Mouse (Mus musculus): Measurements from ENCODE around the gene Fbxw8. TPM values are rescaled to one million over a fixed set of nuclear protein-coding genes. Genes with fewer than 3 reads are reported as not detected.

The Fbxw8 gene
- total RNA-seq, 2 experiments from 2014 or later = 40.3 to 43.6 TPM

GRCm38 (mm10) chr5:118083060-118083638 is 72.1 kb downstream of the Fbxw8 start:
- no peak for DNase-seq (ENCODE audit: low spot score)
- intact Hi-C loops (cut with DNase I) = no loop called here

GRCm38 (mm10) chr5:118081996-118082395 is 73.3 kb downstream of the Fbxw8 start:
- intact Hi-C loops (cut with DNase I) = no loop called here
- no peak for DNase-seq (ENCODE audit: low spot score)

DNA sequence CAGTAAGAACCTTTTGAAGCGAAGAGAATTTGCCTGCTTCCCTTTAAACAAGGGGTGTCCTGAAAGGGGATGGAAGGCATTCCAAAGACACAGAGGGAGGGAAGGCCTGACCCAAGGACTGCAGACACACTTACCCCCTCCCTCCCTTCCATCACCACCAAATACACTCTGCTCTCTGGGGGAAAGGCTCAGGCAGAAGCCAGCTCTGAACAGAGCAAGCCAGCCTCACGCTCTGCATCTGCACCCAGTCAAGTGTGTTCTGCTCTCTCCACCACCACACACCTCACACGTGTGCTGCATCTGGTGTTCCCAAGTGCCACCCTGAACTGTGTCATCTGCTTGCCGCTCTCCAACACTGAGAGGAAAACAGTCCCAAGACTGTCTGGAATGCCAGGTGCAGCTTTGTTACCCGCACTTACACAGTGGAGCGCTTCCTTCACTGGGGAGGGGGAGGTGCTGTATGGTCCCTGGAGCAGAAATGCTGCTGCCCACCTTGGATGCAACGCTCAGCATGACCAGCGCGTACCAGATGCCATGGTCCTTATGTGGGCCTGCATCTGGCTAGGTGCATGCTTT is 73.8 kb downstream of the Fbxw8 start:
- DNase-seq (ENCODE audit: low spot score) = no peak
- intact Hi-C loops (cut with DNase I) = no loop called here

DNA sequence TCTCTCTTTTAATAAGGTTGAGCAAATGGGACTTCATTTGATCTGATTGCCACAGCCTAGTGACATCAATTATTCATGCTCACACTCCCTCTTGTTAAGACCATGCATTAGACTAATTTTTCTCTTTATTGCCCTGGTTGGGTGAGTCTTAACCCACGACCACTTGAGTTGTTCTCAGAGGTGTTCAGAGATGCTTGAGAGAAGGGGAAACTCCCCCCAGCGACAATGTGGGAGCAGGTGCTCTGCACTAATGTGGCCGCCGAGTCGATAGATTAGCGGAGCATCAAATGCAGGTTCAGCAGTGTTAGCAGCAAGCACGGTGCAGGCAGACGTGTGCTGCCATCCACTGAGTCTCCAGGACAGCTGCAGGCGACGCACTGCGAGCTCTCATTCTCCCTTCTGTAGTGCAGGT is 75.4 kb downstream of the Fbxw8 start:
- DNase-seq (ENCODE audit: low spot score) = no peak
- intact Hi-C loops (cut with DNase I) = no loop called here

- intact Hi-C loops (cut with DNase I) = no loop called here
- DNase-seq (ENCODE audit: low spot score) = no peak
These were observed 75.9 kb downstream of the Fbxw8 start for GRCm38 (mm10) chr5:118079354-118079753.

DNA sequence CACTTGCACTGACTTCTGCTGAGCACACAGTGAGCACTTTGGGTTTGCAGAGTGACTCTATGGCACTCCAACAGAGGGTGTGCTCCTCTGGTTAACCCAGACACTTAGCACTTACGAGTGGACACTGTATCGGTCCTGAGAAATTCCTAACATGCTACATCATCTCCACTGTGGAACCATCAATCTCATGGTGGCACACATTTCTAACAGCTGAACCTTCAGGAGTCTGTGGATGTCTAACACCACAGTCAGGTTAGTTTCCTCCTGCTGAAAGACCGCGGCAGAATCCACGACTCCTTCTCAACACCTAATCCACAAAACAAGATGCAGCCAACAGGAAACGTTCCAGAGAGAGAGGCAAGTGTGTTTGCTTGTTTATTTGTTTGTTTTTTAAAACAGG is 76.7 kb downstream of the Fbxw8 start:
- no peak for DNase-seq (ENCODE audit: low spot score)
- intact Hi-C loops (cut with DNase I) = no loop called here

DNA sequence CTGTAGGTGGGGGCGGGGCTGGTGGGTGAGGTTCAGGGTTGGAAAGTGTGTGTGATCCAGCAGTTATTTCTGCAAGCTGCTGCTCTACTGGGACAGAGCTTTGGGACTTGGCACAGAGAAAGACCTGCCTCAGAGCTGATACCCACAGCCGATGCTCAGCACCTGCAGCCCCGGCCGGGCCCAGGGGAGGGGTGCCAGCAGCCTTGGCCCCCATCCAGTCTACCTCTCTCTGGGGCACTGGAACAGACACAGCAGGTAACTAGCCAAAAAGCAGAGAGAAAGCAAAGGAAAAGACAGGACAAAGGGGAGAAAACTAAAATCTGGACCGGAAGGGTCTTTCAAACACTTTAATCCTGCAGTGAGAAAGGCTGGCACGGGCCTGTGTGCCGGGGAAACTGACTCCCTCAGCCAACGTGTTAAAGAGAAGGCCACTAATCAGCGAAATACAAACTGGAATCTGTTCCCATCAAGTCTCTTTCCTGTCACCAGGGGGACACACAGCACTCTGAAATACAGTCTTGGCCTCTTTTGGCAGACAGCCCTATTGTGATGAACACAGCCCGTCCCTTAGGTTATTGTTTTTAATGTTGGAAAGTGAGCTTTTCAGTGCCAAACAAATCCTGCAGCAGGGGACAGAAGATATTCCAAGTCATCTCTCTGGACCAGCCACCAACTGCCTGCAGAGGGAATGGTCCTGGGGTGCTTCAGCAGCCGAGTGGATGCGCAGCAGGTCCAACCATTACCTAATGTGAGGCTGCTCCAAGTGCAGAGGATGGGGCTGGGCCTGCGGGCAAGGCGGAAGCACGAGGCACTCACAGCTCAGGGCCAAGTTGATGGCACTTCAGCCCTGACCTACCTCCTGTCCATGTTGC is 78.3 kb downstream of the Fbxw8 start:
- intact Hi-C loops (cut with DNase I) = no loop called here

DNA sequence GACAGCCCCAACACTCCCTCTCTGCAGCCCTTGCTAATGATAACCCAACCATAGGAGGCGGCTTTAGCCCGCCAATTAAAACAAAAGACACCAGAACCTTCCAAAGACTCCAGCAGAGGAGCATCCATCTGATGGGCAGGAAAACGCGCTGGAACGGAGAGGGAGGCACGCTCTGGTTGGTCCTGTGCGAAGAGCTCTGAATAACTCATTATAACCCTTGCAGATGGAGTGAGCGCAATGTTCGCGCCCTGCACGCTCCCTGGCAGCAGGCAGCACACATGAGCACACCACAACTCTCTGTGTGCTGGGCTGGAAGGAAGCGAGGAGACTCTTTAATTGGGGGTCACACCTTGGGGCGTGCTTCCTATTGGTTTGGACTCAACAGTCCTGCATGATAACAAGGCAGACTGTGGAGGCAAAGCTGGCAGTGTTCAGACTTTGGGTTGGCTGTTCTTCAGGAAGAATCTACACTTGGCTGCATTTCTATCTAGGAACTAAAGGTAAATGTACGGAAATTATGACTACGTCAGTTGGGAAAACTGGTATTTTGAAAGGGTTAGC is 82.0 kb downstream of the Fbxw8 start:
- intact Hi-C loops (cut with DNase I) = no loop called here
- DNase-seq (ENCODE audit: low spot score) = no peak

More for the DNA sequence above, 78.3 kb downstream of the Fbxw8 start:
- DNase-seq (ENCODE audit: low spot score) = no peak

- DNase-seq (ENCODE audit: low spot score) = no peak
- intact Hi-C loops (cut with DNase I) = no loop called here
These were observed 83.5 kb downstream of the Fbxw8 start for GRCm38 (mm10) chr5:118071766-118072165.

DNA sequence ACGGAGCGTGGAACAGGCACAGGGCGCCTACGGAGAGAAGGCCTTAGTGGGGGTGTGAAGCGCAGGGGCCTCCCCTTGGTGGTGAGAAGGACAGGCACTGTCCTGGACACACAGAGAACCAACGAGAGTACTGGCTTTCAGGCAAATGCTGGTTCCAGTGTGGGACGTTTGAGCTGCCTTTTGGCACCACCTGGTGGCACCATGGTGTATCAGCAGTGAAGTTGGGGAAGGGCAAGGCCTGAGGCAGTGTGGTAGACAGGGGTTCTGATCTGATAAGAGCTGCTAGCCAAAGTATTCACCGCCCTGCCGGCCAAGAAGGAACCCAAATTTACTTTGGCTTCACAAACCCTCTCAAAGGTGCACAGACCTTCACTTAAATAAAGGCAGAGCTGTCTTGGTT is 85.9 kb downstream of the Fbxw8 start:
- intact Hi-C loops (cut with DNase I) = loop anchor here (1.0 to 5.0 kb wide), 2 partner anchors 42 to 65 kb away; partner anchors contain the start of gene Tesc
- DNase-seq (ENCODE audit: low spot score) = no peak

GRCm38 (mm10) chr5:118067984-118068494 is 87.2 kb downstream of the Fbxw8 start:
- intact Hi-C loops (cut with DNase I) = loop anchor here (5.0 kb wide), 1 partner anchor 41 kb away; the partner anchor contains the start of gene Tesc
- no peak for DNase-seq (ENCODE audit: low spot score)

DNA sequence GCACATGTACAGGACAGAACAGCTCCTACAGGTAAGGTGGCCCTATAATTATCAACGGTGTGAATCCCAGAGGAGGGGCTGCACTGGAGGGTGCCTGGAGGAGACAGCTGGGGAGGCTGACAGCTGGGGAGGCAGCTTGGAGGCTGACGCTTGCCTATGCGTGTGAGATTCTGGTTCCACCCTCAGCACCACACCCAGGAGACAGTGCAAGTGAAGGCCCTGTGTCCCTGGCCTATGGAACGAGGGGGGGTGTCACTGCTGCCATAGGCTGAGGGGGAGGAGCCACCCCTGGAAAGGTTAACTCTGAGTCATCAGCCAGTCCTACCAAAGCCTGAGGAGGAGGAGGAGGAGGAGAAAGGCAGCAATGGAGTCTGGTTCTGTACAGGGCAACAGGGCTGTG is 87.7 kb downstream of the Fbxw8 start:
- DNase-seq (ENCODE audit: low spot score) = no peak
- intact Hi-C loops (cut with DNase I) = loop anchor here (5.0 kb wide), 1 partner anchor 40 kb away; the partner anchor contains the start of gene Tesc

- no peak for DNase-seq (ENCODE audit: low spot score)
- intact Hi-C loops (cut with DNase I) = loop anchor here (5.0 kb wide), 1 partner anchor 40 kb away; the partner anchor contains the start of gene Tesc
These were observed 88.4 kb downstream of the Fbxw8 start for GRCm38 (mm10) chr5:118066828-118067227.

- no peak for DNase-seq (ENCODE audit: low spot score)
- intact Hi-C loops (cut with DNase I) = loop anchor here (5.0 kb wide), 1 partner anchor 38 kb away; the partner anchor contains the start of gene Tesc
These were observed 89.6 kb downstream of the Fbxw8 start for GRCm38 (mm10) chr5:118065516-118066255.

- DNase-seq (ENCODE audit: low spot score) = no peak
- intact Hi-C loops (cut with DNase I) = no loop called here
These were observed 90.9 kb downstream of the Fbxw8 start for GRCm38 (mm10) chr5:118064284-118064901.

DNA sequence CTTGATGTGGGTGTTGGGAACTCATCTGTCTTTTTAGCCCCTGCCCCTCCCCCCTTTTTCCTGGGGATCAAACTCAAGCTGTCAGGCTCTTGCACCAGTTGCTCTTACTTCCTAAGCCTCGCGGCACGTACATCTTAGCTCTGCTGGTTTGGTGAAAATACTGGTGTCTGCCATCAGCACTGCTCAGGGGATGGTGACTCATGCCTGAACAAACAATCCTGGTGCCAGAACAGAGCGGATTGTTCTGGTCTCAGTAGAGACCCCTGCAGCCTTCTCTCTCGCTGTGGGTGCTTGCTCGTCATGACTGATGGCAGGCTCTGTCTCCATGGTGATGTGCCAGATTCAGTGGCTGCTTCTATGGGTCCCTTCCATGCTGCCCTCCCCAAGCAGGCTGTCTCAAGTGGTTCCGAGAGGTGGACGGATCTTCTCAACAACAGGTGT is 92.1 kb downstream of the Fbxw8 start:
- DNase-seq (ENCODE audit: low spot score) = no peak
- intact Hi-C loops (cut with DNase I) = no loop called here

GRCm38 (mm10) chr5:118061391-118061790 is 93.9 kb downstream of the Fbxw8 start:
- intact Hi-C loops (cut with DNase I) = no loop called here

GRCm38 (mm10) chr5:118059646-118060045 is 95.6 kb downstream of the Fbxw8 start:
- intact Hi-C loops (cut with DNase I) = no loop called here
- no peak for DNase-seq (ENCODE audit: low spot score)

More at GRCm38 (mm10) chr5:118061391-118061790, 93.9 kb downstream of the Fbxw8 start:
- DNase-seq (ENCODE audit: low spot score) = no peak

DNA sequence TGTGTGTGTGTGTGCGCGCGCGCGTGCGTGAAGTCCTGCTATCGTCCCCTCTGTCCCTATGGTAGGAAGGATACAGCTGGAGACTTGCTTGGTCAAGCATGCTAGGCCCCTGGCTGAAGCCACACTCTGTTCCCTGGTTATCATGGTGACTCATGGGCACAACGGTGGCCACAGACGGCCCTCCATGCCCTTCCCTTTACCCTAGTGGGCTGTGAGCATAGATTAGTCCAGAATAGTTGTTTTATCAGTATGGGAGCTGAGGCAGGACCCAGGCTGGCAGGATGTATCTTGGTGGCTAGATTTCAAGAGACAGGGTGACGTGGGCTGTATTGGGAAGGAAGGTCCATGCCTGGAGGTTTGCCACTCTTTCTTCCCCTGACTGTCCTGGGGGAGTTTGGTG is 96.4 kb downstream of the Fbxw8 start:
- no peak for DNase-seq (ENCODE audit: low spot score)
- intact Hi-C loops (cut with DNase I) = no loop called here
